Mouse (Mus musculus) G1E (cell line): ENCODE measurements around the gene Slc25a14.

Source experiments
- CTCF ChIP-seq: IDR thresholded peaks from 2 replicates; pipeline ENCODE4 v1.5.1; 2012; ENCODE audit warnings: low read depth, low read length, inconsistent platforms, mixed read lengths
- GATA1 ChIP-seq: IDR thresholded peaks from 2 replicates; pipeline ENCODE4 v1.6.1; 2012; ENCODE audit warnings: borderline replicate concordance, low read length, inconsistent platforms, mixed read lengths
- GATA2 ChIP-seq: IDR thresholded peaks from 2 replicates; pipeline ENCODE4 v1.6.1; 2012; ENCODE audit warnings: low read depth, low read length, inconsistent platforms, borderline replicate concordance
- POLR2AphosphoS5 ChIP-seq: IDR thresholded peaks from 2 replicates; pipeline ENCODE4 v1.6.1; 2012; ENCODE audit warnings: low read depth, low read length, inconsistent platforms; ENCODE audit not compliant: insufficient replicate concordance
- TAL1 ChIP-seq: conservative IDR thresholded peaks from 2 replicates; pipeline ENCODE4 v1.6.1; 2012; ENCODE audit warnings: low read depth, low read length, inconsistent platforms, mixed read lengths

DNA sequence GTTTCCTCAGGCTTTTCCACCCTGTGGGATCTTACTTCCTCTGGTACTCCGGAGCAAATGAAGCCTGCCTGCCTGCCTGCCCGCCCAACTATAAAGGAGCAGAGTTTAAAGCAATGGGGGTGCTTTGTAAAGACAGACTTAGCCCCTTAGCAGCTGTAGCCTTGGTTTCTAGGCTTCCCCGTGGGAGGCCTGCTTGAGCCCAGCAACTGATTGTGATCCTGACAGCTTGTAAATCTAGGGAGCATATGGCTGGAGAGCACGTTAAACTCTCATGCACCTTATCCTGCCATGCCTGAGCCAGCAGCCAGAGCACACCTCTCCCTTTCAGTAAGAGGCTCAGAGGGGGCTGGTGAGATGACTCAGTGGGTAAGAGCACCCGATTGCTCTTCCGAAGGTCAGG is 43.6 kb downstream of the Slc25a14 start:
- TF ChIP-seq CTCF (no peak), TAL1 (no peak), GATA1 (no peak), POLR2AphosphoS5 (no peak), GATA2 (no peak)
